ENCODE assay signal across 8 mouse cellular contexts in the genomic region with DNA sequence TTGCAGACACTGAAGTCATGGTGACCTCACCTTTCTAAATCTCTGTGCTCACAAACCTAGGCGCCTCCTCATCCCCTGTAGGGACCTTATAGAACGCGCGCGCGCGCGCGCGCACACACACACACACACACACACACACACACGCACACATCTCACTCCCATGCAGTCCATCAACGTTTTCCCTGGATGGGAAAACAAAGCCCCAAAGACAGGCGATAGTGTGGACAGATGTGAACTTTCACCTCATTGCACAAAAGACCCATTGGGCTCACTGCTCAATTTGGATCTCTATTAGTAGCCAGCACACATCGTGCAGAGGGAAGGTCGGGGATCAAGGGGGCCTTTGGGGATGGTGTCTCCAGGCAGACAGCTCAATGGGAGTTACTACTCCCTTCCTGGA. TPM values are rescaled to one million over a fixed set of nuclear protein-coding genes. Genes with fewer than 3 reads are reported as not detected.
DNase-seq lines count a peak whose midpoint lies in the region; ATAC-seq lines count a peak whose summit lies in the region.

No protein-coding gene starts in this region.

- intact Hi-C loops in heart, postnatal 25 days (cut with DNase I): no loop called here

- H3K27ac ChIP-seq in heart, embryonic 11.5 days (ENCODE audit: low read depth, low read length): no peak overlapping the region
- peak overlapping the region; percentile 85 for H3K27ac ChIP-seq in embryonic facial prominence, embryonic 10.5 days (replicated peaks)
- peak overlapping the region; percentile 98 for H3K27ac ChIP-seq in hindbrain, embryonic 16.5 days (ENCODE audit: low read depth, low read length)
- peak overlapping the region; percentile 98 for H3K27ac ChIP-seq in midbrain, embryonic 14.5 days (replicated peaks; ENCODE audit: low read depth, low read length)

- H3K9me3 ChIP-seq in heart, embryonic 11.5 days (replicated peaks; ENCODE audit: control insufficient read depth, low read length): no peaks in the 10 kb centered on the region
- H3K9me3 ChIP-seq in embryonic facial prominence, embryonic 10.5 days: no peaks in the 10 kb centered on the region
- no peaks in the 10 kb centered on the region for H3K9me3 ChIP-seq in hindbrain, embryonic 16.5 days (ENCODE audit: control insufficient read depth, low read length)
- H3K9me3 ChIP-seq in midbrain, embryonic 14.5 days (ENCODE audit: control insufficient read depth, low read length): no peaks in the 10 kb centered on the region

- peak overlapping the region; percentile 71 for H3K9ac ChIP-seq in heart, embryonic 11.5 days (ENCODE audit: low read depth, low read length)
- peak overlapping the region; percentile 85 for H3K9ac ChIP-seq in hindbrain, embryonic 16.5 days (ENCODE audit: low read depth, low read length)
- H3K9ac ChIP-seq in midbrain, embryonic 14.5 days (replicated peaks; ENCODE audit: low read length): peak overlapping the region; percentile 74

- no peak for DNase-seq in heart, postnatal 25 days (ENCODE audit: low spot score)
- peak; percentile 57 for DNase-seq in embryonic facial prominence, embryonic 10.5 days (ENCODE audit: low spot score)
- peak; percentile 70 for DNase-seq in midbrain, embryonic 14.5 days
- no peak for DNase-seq in layer of hippocampus, adult 9-10 months (ENCODE audit: low spot score)
- no peak for DNase-seq in gastrocnemius, postnatal 25 days

- 5% methylated on average over 15 of the region's 15 CpGs for WGBS in heart, embryonic 11.5 days (ENCODE audit: insufficient replicate concordance)
- under 1% methylated on average over 15 of the region's 15 CpGs for WGBS in embryonic facial prominence, embryonic 10.5 days
- 3% methylated on average over 15 of the region's 15 CpGs for WGBS in hindbrain, embryonic 16.5 days
- WGBS in midbrain, embryonic 14.5 days: 2% methylated on average over 15 of the region's 15 CpGs

- peak overlapping the region; percentile 56 for H3K4me3 ChIP-seq in heart, embryonic 11.5 days (ENCODE audit: low read depth, low read length)
- H3K4me3 ChIP-seq in embryonic facial prominence, embryonic 10.5 days: peak overlapping the region; percentile 67
- H3K4me3 ChIP-seq in hindbrain, embryonic 16.5 days (ENCODE audit: low read length): peak overlapping the region; percentile 51
- peak overlapping the region; percentile 47 for H3K4me3 ChIP-seq in midbrain, embryonic 14.5 days (replicated peaks; ENCODE audit: low read depth, low read length)

- no peaks in the 10 kb centered on the region for H3K36me3 ChIP-seq in heart, embryonic 11.5 days (ENCODE audit: control insufficient read depth, insufficient read depth, low read length)
- H3K36me3 ChIP-seq in embryonic facial prominence, embryonic 10.5 days (replicated peaks): no peaks in the 10 kb centered on the region
- H3K36me3 ChIP-seq in hindbrain, embryonic 16.5 days (ENCODE audit: control insufficient read depth, insufficient read depth, low read length): no peaks in the 10 kb centered on the region
- no peaks in the 10 kb centered on the region for H3K36me3 ChIP-seq in midbrain, embryonic 14.5 days (ENCODE audit: control insufficient read depth, insufficient read depth, low read length)

- no peak for ATAC-seq in heart, embryonic 11.5 days (replicated peaks; ENCODE audit: insufficient number of reproducible peaks, low FRiP score, low TSS enrichment)
- ATAC-seq in hindbrain, embryonic 16.5 days: no peak
- ATAC-seq in midbrain, embryonic 14.5 days (ENCODE audit: low FRiP score, low TSS enrichment): no peak
- no peak for ATAC-seq in megakaryocyte, adult 5-6 weeks (ENCODE audit: poor library complexity, severe bottlenecking)

- H3K4me2 ChIP-seq in heart, embryonic 11.5 days: peak overlapping the region; percentile 91
- H3K4me2 ChIP-seq in hindbrain, embryonic 16.5 days (ENCODE audit: low read length): peak overlapping the region; percentile 85
- H3K4me2 ChIP-seq in midbrain, embryonic 14.5 days (ENCODE audit: low read length): peak overlapping the region; percentile 78

- H3K4me1 ChIP-seq in heart, embryonic 11.5 days (ENCODE audit: control insufficient read depth, insufficient read depth, low read length): peaks cover 17% of the 10 kb centered on the region
- H3K4me1 ChIP-seq in embryonic facial prominence, embryonic 10.5 days: peaks cover 56% of the 10 kb centered on the region
- H3K4me1 ChIP-seq in hindbrain, embryonic 16.5 days (ENCODE audit: control insufficient read depth, insufficient read depth, low read depth, low read length): peaks cover 26% of the 10 kb centered on the region
- H3K4me1 ChIP-seq in midbrain, embryonic 14.5 days (ENCODE audit: control insufficient read depth, insufficient read depth, low read length): peaks cover 29% of the 10 kb centered on the region

- H3K27me3 ChIP-seq in heart, embryonic 11.5 days (ENCODE audit: control insufficient read depth, insufficient read depth, low read length): 0 out of 2 replicates have a peak, but pooled peaks cover 4% of the 10 kb centered on the region
- H3K27me3 ChIP-seq in embryonic facial prominence, embryonic 10.5 days (replicated peaks; ENCODE audit: low read depth, poor library complexity, severe bottlenecking): peaks cover 52% of the 10 kb centered on the region
- no peaks in the 10 kb centered on the region for H3K27me3 ChIP-seq in hindbrain, embryonic 16.5 days (replicated peaks; ENCODE audit: control insufficient read depth, insufficient read depth, low read length)
- no peaks in the 10 kb centered on the region for H3K27me3 ChIP-seq in midbrain, embryonic 14.5 days (ENCODE audit: control insufficient read depth, insufficient read depth, low read length)

RNA-seq across cellular contexts. Expression of gene Amotl2, which starts 25.6 kb away (rescaled TPM):
- polyA plus RNA-seq in heart, embryonic 11.5 days (2014; fragmentation: Nextera tagmentation; extraction: Ambion mirVana): 28.7 and 33.7 TPM in 2 replicates
- 10 to 100 TPM; 56.4 to 59.5 TPM for total RNA-seq in heart, postnatal 25 days (2021)
- polyA plus RNA-seq in embryonic facial prominence, embryonic 10.5 days (2016; fragmentation: Nextera tagmentation; extraction: Ambion mirVana): 61.4 and 64.0 TPM in 2 replicates
- 40.7 and 47.5 TPM in 2 replicates for polyA plus RNA-seq in hindbrain, embryonic 16.5 days (2015; fragmentation: Nextera tagmentation; extraction: Ambion mirVana)
- polyA plus RNA-seq in midbrain, embryonic 14.5 days (2014; fragmentation: Nextera tagmentation; extraction: Ambion mirVana): 61.0 and 77.7 TPM in 2 replicates
- total RNA-seq in megakaryocyte, adult 5-6 weeks (2015): 1.3 and 1.7 TPM in 2 replicates
- 1.1 and 2.8 TPM in 2 replicates for total RNA-seq in megakaryocyte, adult 5-6 weeks (2017)
- total RNA-seq in gastrocnemius, postnatal 25 days (2021): 10 to 100 TPM; 13.6 to 20.3 TPM

Comparison
In these comparisons a context has a peak if more than half of its experiments do, and no peak if none do; other contexts are left out.
1. DNase-seq: peak in embryonic facial prominence, embryonic 10.5 days (single experiment) and midbrain, embryonic 14.5 days (single experiment); none in heart, postnatal 25 days (single experiment), layer of hippocampus, adult 9-10 months (single experiment) and gastrocnemius, postnatal 25 days (single experiment).
2. Peak in every context shown above with its lines, with median percentiles within 50 percentile points of each other: H3K4me2 ChIP-seq, H3K4me3 ChIP-seq and H3K9ac ChIP-seq.